Mouse (Mus musculus): ENCODE data around the gene Vav3.
A peak's percentile ranks its signal among the peaks of the same experiment; 100 is the strongest.

The Vav3 gene

GRCm38 (mm10) chr3:109585946-109586345 is 245.5 kb downstream of the Vav3 start:
- DNase-seq (ENCODE audit: low spot score in 2 of 2): no peak

GRCm38 (mm10) chr3:109592970-109593369 is 252.5 kb downstream of the Vav3 start:
- no peak for DNase-seq (ENCODE audit: low spot score in 2 of 2)

- DNase-seq (ENCODE audit: low spot score in 2 of 2): no peak
Measured at GRCm38 (mm10) chr3:109596084-109596483, 255.6 kb downstream of the Vav3 start.

DNA sequence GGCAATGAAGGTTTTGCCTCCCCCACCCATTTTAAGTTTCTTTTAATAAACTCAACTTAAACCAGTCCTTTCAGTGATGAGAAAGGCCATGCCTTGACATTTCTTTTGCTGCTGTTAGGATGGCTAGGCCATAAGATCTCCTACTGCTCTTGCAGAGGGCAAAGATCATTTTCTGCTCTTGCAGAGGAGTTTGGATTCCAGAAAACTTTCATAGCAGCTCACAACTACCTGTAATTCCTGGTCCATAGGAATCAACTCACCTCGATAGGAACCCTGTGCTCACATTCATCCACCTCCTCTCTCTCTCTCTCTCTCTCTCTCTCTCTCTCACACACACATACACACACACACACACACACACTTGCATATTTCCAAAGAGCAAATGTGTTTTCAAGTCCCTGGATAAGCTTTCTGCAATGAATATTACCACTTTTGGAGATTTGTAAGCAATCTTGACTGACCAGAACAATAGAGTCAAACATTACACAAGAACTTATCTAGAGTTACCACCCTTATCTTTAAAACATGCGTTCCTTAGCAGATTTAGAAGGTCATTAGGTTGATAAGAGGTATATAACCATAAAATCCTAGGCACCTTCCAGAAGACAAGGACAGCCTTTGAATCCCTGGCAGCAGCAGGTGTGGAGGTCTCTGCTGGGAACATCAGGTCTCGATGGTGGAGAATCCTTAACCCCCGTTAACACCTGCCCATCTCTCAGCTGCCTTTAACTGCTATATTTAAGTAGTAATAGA is 260.4 kb downstream of the Vav3 start:
- no peak for DNase-seq (ENCODE audit: low spot score in 2 of 2)

DNA sequence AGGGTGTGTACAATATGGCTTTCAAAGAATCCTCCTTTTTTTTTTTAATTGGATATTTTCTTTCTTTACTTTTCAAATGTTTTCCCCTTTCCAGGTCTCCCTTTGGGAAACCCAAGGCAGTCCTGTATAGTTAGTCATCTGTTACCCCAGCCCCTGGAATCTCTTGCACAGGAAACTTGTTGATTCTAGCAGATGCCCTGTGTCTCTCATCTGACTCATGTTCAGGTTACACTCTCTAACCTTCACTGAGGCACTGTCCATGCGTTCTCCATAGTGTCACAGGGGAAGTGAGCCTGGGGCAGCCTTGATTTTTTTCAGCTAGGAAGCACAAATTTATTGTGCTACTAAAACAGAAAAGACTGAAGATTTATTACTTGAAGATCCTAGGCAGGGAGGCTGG is 262.3 kb downstream of the Vav3 start:
- no peak for DNase-seq (ENCODE audit: low spot score in 2 of 2)

DNA sequence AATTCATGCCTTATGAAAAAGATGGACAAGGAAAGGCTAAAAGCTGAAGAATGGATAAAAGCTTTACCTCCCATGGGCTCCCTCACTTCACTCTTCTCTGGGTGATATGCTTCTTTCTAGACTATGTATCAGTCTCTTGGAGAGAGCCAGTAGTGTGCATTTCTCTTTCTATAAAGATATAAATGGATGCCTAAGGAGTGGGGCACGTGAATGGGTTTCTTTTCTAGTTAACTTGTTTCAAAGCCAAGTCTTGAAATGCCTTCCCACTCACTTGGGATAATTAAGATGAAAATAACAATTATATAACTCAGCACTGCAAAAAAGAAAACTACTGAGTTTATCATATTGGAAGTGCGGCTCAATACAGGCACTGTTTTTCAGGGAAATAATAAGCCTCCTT is 265.7 kb downstream of the Vav3 start:
- DNase-seq (ENCODE audit: low spot score in 2 of 2): no peak

DNA sequence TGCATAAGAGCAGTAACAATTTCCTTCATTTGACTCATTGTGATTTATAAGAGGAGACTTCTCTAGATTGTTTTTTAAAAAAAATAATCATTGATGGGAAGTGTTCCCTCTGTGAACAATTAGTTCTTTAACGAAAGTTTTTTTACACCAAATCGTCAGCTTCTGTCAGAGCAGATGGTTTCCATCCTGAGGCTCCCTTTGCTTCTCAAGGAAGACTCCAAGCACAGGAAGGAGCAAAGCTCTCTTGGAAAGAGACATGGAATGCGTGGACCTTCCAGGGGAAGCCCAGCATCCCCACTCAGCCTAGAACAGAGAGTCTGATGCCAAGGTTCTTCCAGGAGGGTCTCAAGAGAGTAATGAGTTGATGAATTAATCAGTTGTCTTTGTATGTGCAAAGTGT is 281.3 kb downstream of the Vav3 start:
- DNase-seq (ENCODE audit: low spot score in 2 of 2): no peak

DNA sequence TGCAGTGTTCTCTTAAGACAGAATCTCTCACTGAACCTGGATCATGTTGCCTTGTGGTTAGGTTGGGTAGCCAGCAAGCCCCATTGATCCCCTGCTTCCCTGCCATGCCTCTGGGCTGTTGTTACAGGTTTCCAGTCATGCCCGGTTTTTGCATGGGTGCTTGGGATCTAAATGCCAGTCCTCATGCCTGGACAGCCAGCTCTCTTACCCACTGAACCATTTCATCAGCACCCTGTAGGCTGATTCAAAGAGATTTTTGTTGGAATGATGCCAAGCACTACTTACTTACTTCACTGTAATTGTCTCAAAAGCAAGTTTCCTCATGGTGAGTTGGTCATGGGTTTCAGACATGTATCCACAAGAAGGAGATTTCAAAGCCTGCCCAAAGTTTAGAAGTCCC is 281.9 kb downstream of the Vav3 start:
- no peak for DNase-seq (ENCODE audit: low spot score in 2 of 2)

DNA sequence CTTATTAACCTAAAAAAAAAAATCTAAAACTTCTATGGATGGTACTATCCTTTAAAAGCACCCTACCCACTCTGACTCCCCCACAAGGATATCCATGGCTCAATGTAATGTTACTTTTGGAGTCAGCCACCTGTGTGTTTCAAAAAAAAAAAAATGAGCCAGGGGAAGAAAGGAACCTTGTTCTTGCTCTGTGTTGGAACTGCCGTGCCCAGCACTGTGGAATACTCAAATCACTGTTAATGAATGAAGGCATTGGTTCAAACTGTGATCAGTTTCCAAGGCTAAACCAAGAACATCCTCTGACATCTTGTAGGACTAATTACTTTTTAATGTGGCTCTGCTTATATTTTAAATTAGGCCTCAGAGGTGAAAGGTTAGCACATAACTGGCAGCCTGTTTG is 282.4 kb downstream of the Vav3 start:
- no peak for DNase-seq (ENCODE audit: low spot score in 2 of 2)

GRCm38 (mm10) chr3:109623770-109624169 is 283.3 kb downstream of the Vav3 start:
- no peak for DNase-seq (ENCODE audit: low spot score in 2 of 2)

GRCm38 (mm10) chr3:109636045-109636444 is 295.6 kb downstream of the Vav3 start:
- no peak for DNase-seq (ENCODE audit: low spot score in 2 of 2)

DNA sequence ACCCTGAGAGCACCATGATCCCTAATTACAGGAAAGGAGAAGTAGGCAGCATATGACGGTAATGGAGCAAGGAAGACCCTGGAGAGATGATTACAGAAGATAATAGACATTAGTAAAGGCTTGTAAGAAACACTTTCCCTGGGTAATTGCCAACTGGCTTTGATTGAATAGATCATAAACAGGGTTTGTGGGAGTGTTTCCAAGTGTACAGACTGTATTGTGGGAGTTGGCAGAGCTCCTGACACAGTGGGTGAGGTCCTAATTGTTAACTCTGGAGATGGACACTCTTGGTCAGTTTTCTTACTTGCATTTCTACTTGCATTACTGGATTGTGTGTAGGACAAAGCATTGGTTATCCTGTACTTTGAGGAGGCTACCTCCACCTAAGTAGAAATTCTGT is 298.9 kb downstream of the Vav3 start:
- DNase-seq (ENCODE audit: low spot score in 2 of 2): no peak

DNA sequence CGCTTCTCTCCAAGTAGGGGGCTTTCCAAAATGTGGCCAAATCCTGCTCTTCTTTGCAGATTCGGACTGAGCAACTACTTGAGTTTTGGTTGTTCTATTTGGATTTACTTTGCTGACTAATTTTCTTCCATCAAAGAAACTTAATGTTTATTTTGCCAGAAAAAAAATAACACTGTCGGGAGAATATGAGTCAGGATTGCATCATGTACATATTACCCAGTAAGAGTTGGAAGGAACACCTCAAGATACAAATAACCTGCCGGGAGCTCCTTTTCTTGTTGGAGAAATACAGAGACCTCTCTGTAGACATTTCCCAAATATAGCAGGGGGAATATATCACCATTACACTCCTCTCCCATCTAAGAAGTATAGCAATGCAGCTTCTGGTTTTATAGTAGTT is 300.3 kb downstream of the Vav3 start:
- no peak for DNase-seq (ENCODE audit: low spot score in 2 of 2)

DNA sequence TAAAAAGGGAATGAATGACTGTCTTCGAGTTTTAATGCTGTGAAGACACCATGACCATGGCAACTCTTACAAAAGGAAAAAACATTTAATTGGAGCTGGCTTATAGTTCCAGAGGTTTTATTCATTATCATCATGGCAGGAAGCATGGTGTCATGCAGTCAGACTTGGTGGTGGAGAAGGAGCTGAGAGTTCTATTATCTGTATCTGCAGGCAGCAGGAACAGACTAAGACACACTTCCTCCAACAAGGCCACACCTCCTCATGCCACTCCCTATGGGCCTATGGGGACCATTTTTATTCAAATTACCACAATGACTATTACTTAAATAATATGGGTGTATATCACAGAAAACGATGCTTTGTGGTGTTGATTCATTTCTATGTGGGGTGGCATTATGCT is 307.8 kb downstream of the Vav3 start:
- no peak for DNase-seq (ENCODE audit: low spot score in 2 of 2)

GRCm38 (mm10) chr3:109651479-109651878 is 311.0 kb downstream of the Vav3 start:
- no peak for DNase-seq (ENCODE audit: low spot score in 2 of 2)

DNA sequence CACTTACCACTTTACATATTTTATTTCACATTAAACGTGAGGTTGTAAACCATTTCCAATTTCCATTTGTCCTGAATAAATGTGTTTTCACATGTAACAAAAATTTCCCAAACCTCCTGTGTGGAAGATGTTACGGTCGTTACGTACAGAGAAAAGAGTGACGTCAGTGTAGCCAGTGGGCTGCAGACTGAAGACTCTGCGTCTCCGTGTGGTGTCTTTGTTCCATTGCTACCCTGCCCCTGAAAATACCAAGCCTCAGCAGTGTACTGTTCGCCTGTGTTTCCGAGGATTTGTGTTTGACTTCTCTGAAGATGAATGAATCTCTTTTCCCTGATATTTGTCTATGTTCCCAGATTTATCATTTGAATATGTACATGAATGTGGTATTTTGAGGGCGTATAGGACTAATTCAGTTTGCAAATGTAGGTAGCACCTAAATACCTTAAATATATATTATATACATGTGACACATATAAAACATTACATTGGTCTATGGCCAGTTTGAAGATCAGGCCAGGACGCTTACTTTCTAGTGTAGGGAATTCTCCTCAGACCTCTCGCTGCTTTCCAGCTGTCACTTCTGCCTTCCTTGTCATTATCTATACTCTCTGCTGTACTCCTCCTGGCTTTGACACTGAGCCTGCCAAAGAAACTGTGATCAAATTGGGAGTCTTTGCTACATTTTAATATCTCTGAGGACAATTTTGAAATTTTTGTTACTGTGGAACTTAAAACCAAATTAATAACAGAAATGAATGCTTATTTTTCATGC is 312.6 kb downstream of the Vav3 start:
- DNase-seq (ENCODE audit: low spot score in 2 of 2): no peak

DNA sequence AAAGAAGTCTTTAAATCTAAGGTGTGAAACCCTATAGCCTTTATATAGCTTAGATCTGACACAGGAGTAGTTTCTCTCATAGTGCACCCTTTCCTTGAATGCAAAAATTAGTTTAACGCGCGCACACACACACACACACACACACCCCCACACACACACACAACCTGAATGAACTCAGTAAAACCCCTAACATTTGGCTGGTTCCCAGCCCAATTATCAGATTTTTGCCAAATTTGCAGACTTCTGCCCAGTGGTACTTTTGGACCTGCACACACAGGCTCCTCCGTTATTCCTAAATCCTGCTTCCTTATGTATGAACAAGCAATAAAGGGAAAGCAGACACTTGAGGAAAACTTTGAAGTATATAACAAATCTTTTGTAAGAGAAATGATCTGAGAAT is 313.9 kb downstream of the Vav3 start:
- no peak for DNase-seq (ENCODE audit: low spot score in 2 of 2)

DNA sequence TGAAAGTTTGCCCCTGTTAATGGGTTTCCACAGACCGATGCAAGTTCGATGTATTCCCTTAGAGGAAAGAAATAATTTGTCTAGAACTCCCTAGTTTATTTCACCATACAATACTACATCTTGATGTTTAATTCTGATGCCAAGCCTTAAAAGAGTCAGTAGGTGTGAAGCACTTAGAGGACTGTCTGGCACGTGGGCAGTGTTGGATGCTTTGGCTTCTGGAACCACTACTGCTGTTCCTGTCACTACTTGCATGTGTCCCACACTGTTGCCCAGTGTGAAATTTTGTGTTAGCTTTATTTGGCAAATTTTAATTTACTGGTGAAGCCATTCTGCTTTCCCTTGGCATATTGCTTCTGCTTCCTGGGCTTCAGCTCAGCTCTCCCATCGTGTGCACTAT is 331.3 kb downstream of the Vav3 start:
- DNase-seq (ENCODE audit: low spot score in 2 of 2): peak; percentile 11 to 36

DNA sequence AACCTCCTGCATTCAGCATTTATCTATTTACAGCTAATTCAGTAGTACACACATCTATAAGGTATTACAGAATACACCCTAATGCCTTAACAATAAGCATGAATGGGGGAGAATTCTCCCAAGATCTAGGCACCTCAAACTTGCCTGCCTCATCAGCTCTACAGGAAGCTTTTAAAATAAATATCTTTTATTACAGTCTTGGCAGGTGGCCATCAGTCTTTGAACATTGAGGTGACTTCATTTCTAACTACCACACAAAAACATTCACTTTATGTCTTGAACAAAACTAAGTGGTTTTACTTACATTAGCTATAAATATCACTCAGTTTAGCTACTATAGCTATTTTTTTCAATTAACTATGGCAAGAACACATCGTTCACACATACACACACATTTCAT is 332.5 kb downstream of the Vav3 start:
- no peak for DNase-seq (ENCODE audit: low spot score in 2 of 2)

GRCm38 (mm10) chr3:109680281-109680680 is 339.8 kb downstream of the Vav3 start:
- no peak for DNase-seq (ENCODE audit: low spot score in 2 of 2)

GRCm38 (mm10) chr3:109681863-109682262 is 341.4 kb downstream of the Vav3 start:
- no peak for DNase-seq (ENCODE audit: low spot score in 2 of 2)

DNA sequence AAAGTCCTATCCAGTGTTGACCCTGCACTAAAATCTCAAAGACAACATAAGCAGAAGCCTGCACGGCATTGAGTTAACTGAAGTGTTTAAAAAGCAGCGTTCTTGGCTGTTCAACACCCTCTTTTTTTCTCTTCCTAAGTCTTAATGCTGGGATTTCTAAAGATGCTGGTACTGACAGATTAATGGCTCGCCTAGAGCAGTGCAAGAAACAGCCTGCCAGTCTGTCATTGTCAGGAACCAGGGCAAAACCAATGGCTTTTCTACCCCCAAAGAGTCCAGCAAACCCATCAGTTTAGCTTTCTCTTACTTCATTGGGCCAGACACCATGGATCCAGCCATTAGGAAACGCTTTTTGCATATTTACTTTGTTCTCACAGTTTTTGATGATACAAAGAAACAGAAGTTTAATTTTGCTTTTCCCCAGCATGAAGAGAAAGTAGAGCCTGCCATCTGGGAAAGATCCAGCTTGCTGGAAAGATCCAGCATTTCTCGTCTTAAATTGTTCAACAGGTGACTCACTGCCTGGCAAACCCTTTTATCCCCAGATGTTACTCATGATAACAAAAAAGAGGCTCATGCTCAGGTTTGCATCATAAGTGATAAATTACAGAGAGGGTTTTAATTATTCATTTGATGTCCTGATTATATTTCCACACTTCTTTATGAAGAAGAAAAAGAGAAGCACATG is 343.3 kb downstream of the Vav3 start:
- no peak for DNase-seq (ENCODE audit: low spot score in 2 of 2)

- DNase-seq (ENCODE audit: low spot score in 2 of 2): no peak
Measured at GRCm38 (mm10) chr3:109690566-109690965, 350.1 kb downstream of the Vav3 start.
